Mouse (Mus musculus) cerebellum, adult 9-10 months (tissue): Measurements from ENCODE around the gene Uncx.
A peak's percentile ranks its signal among the peaks of the same experiment; 100 is the strongest.

Source experiments
- DNase-seq: peaks from one replicate; pipeline ENCODE4 v3.0.0; 2022

Gene Uncx

GRCm38 (mm10) chr5:139543650-139544270 is 466 bp downstream of the Uncx start:
- DNase-seq: peak; percentile 97

GRCm38 (mm10) chr5:139544271-139545135 is 1.2 kb downstream of the Uncx start:
- DNase-seq: peak; percentile 77

- no peak for DNase-seq
These were observed 1.9 kb downstream of the Uncx start for GRCm38 (mm10) chr5:139545221-139545620.

GRCm38 (mm10) chr5:139545673-139546335 is 2.5 kb downstream of the Uncx start:
- DNase-seq: no peak

- peak; percentile 76 for DNase-seq
These were observed 3.1 kb downstream of the Uncx start for GRCm38 (mm10) chr5:139546336-139546770.

GRCm38 (mm10) chr5:139546771-139547420 is 3.6 kb downstream of the Uncx start:
- no peak for DNase-seq

- no peak for DNase-seq
These were observed 4.2 kb downstream of the Uncx start for GRCm38 (mm10) chr5:139547421-139547931.

GRCm38 (mm10) chr5:139553446-139554273 is 10.4 kb downstream of the Uncx start:
- peak; percentile 54 for DNase-seq

- DNase-seq: no peak
These were observed 11.4 kb downstream of the Uncx start for GRCm38 (mm10) chr5:139554478-139555335.

- no peak for DNase-seq
These were observed 12.3 kb downstream of the Uncx start for GRCm38 (mm10) chr5:139555476-139556115.

- no peak for DNase-seq
These were observed 12.9 kb downstream of the Uncx start for GRCm38 (mm10) chr5:139556116-139556678.

GRCm38 (mm10) chr5:139557079-139557478 is 13.8 kb downstream of the Uncx start:
- no peak for DNase-seq

- peak; percentile 54 for DNase-seq
These were observed 14.5 kb downstream of the Uncx start for GRCm38 (mm10) chr5:139557531-139558467.

- DNase-seq: peak; percentile 55
These were observed 15.1 kb downstream of the Uncx start for GRCm38 (mm10) chr5:139558468-139558804.

GRCm38 (mm10) chr5:139558917-139559660 is 15.8 kb downstream of the Uncx start:
- DNase-seq: peak; percentile 60

GRCm38 (mm10) chr5:139559782-139560181 is 16.5 kb downstream of the Uncx start:
- no peak for DNase-seq

- DNase-seq: peak; percentile 65
These were observed 18.2 kb downstream of the Uncx start for GRCm38 (mm10) chr5:139561363-139562001.

- no peak for DNase-seq
These were observed 21.4 kb downstream of the Uncx start for GRCm38 (mm10) chr5:139564663-139565062.
